Mouse (Mus musculus) cerebellum, adult 2 months (tissue): ENCODE results near the gene Gm5901.

ENCODE experiments used
- CTCF ChIP-seq: fragments of 200-500 bp; IDR thresholded peaks from 2 replicates; pipeline ENCODE4 v1.5.1; 2011; ENCODE audit warnings: low read depth, mild to moderate bottlenecking, control low read depth, low read length, moderate library complexity, borderline replicate concordance; ENCODE audit not compliant: insufficient read depth
- POLR2A ChIP-seq: fragments of 200-500 bp; IDR thresholded peaks from 2 replicates; pipeline ENCODE4 v1.6.1; 2011; ENCODE audit warnings: low read length, control low read depth, borderline replicate concordance; ENCODE audit not compliant: insufficient read depth

- no peak for TF ChIP-seq CTCF
- TF ChIP-seq POLR2A, result no peak
These were observed 6.3 kb upstream of the Gm5901 start for GRCm38 (mm10) chr7:105368521-105368920.
